Mouse (Mus musculus) kidney, postnatal 25 days (tissue): Measurements from ENCODE around the gene Hoxd10.

Source experiments
- DNase-seq, 2 experiments: peaks; one replicate each; pipeline ENCODE4 v3.0.0; 2021; ENCODE audit warnings: mixed read lengths in 2 of 2

Hoxd10 gene

GRCm38 (mm10) chr2:74732513-74733316 lies 41.0 kb downstream of the Hoxd10 start:
- no peak for DNase-seq

GRCm38 (mm10) chr2:74733317-74733661 lies 41.6 kb downstream of the Hoxd10 start:
- DNase-seq = no peak

- no peak for DNase-seq
Observed at GRCm38 (mm10) chr2:74733765-74734164, 42.0 kb downstream of the Hoxd10 start.

GRCm38 (mm10) chr2:74734451-74734850 lies 42.7 kb downstream of the Hoxd10 start:
- DNase-seq = no peak

GRCm38 (mm10) chr2:74734996-74735811 lies 43.5 kb downstream of the Hoxd10 start:
- DNase-seq = no peak

GRCm38 (mm10) chr2:74735851-74736687 lies 44.3 kb downstream of the Hoxd10 start:
- DNase-seq = no peak

DNA sequence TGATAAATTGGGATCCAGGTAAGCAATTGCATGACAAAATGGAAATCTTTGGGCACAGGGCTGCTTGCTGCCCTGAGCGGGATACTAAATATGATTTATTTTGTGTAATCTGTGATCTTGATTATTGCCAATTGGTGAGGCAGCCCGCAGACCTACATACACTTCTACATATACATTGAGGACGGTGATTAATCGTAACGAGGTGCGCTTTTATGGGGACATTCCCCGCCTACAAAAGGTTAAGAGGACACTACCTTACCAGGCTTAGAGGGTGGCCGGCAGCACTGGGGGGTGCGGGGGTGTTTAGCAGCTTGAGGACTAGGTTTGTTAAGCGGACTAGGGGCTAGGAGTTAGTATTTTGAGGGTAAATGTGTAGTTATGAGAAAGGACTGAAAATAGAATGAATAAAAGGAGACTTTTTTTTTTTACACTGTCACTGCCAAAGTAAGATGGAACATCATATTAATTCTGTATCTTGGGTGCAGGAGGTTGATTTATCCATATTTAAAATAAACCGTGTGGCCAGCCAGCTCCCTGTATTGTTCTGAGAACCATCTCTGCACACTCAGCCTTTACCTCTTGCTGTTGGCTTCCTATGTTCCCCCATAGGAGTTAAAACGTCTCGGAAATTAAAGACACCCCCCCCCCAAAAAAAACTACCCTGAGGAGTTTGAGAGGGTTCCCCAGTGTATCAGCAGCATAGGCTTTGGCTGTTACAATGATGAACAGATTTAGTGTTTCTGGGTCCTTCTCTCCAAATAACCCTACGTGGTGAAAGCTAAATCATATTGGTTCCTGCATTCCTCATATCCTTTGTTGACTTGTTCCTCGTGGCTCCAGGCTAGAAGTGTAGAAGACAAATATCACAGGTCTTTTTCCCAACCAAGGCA lies 45.2 kb downstream of the Hoxd10 start:
- DNase-seq = no peak

GRCm38 (mm10) chr2:74737578-74738070 lies 45.9 kb downstream of the Hoxd10 start:
- DNase-seq = no peak

- DNase-seq = peak in 1 of 2 experiments; percentile 50
Observed at GRCm38 (mm10) chr2:74738623-74739475, 47.1 kb downstream of the Hoxd10 start.

GRCm38 (mm10) chr2:74739476-74739800 lies 47.7 kb downstream of the Hoxd10 start:
- DNase-seq = no peak

DNA sequence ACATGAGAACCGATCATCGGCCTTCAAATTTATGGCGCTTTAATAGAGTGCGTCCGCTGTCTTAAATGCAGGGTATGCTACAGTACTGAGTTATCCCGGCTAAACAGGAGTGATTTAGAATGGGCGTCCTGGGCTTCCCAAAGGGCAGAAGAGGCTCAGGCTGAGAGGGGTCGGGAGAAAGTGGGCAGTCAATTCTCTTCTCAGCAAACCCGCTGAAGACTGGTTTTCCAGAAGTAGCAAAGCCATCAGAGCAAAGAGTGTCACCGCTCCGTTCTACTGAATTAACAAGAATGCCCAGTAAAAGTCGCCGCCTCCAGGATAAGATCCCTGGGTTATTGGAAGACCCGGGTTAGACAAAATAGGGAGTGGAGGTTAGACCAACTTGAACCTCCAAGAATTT lies 48.1 kb downstream of the Hoxd10 start:
- DNase-seq = no peak

DNA sequence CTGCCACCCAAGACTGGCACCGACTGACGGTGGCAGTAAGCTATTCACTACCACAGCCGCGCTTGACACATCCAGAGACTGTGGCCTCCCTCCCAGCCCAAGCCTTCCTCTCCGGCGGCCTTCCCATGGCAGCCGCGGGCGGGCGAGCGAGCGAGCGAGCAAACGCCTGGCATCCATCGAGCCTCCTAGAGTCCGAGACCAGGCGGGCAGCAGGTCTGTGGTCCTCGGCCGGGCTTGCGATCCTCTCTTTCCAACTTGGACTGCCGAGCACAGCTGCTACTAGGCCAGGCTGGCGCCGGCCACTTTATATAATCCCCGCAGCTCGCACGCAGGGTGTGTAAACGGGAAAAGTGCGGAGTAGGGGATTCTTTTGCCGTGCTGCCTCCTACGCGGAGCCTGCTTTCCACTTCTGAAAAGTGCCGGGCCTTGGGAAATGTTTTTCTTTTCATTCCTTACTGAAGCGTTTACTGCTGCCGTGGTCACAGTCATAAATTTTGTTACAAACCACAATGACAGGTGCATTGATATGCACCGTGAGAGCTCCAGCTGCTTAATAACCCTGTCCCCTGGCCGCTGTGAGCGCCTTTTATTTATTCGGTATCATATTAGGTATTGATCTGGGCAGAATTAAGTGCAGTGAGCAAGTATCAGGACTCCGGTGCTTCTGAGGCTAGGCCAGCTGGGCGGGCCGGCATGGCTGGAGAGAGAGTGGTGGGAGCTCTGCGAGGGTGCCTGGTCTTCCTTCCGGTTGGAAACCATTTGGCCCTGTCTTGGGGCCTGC lies 48.8 kb downstream of the Hoxd10 start:
- DNase-seq = peak in 1 of 2 experiments; percentile 57

DNA sequence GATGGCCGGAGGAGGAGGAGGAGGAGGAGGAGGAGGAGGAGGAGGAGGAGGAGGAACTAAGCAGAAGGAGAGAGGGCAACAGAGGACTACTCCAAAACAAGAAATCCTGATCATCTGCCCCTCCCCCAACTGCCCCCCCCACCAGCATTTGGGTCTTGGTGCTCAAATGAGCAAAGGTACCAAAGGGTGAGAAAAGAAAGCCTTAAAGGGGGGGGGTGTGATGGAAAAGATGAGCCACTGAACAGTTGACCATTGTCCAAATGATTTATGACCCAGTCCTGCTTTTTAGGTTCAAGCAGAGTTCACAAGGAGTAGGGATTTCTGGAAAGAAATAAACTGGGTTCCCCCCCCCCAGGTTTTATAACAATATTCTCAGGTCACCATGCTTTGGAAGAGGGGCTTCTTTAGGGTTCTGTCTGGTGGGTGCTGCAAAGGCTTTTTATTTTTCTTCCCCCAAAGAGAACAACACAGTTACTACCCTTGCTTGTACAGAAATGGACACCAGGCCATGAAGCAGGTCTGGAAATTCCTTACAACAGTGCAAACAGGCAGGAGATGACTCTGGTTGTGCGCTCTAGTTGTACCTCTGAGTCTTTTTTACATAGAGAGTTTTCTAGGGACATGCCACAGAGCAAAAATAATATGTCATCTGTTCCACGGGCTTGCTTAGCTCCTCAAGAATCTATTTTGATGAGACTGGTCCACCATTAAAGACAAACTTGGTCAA lies 49.7 kb downstream of the Hoxd10 start:
- DNase-seq = no peak

DNA sequence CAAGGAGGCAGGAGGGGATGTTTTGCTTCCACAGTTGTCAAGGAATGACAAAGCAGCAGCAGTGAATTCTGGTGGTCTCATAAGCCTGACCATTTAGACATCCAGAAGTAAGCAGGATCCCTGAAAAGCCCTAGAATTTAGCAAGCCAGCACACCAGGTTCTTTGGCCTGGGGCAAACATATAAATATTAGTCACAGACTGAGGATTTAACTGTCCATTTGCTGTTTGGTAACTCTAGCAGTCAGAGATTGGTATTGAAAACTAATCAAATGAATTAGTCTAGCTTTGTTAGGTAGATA lies 50.2 kb downstream of the Hoxd10 start:
- no peak for DNase-seq
